Mouse (Mus musculus) right cerebral cortex, postnatal 36 days (tissue): ENCODE measurements at regions not wholly inside any gene's neighbourhood (a gene's known extent, or its start where the extent isn't known, plus 50 kb on each side); places are given as distances from the start of the nearest gene placed in this dataset.

Source experiments
- DNase-seq, 2 experiments: peaks; one replicate each; pipeline ENCODE4 v3.0.0; 2022; ENCODE audit warnings: low spot score in 2 of 2, mixed read lengths in 1 of 2

GRCm38 (mm10) chr13:59315811-59316210 lies 269.2 kb downstream of the Agtpbp1 start:
- DNase-seq, result no peak

GRCm38 (mm10) chr13:59314419-59314818 lies 270.6 kb downstream of the Agtpbp1 start:
- no peak for DNase-seq

GRCm38 (mm10) chr13:59313725-59314330 lies 271.2 kb downstream of the Agtpbp1 start:
- no peak for DNase-seq

- no peak for DNase-seq
These were observed 292.1 kb downstream of the Agtpbp1 start for GRCm38 (mm10) chr13:59292905-59293304.

- peak; percentile 24 to 45 for DNase-seq
These were observed 295.9 kb downstream of the Agtpbp1 start for GRCm38 (mm10) chr13:59289127-59289526.

GRCm38 (mm10) chr13:59281199-59281598 lies 303.8 kb downstream of the Agtpbp1 start:
- no peak for DNase-seq

- DNase-seq, result no peak
These were observed 305.9 kb downstream of the Agtpbp1 start for GRCm38 (mm10) chr13:59279136-59279535.

GRCm38 (mm10) chr13:59271661-59272060 lies 313.4 kb downstream of the Agtpbp1 start:
- DNase-seq, result no peak

GRCm38 (mm10) chr13:59266854-59267253 lies 318.2 kb downstream of the Agtpbp1 start:
- DNase-seq, result no peak

- no peak for DNase-seq
These were observed 320.9 kb downstream of the Agtpbp1 start for GRCm38 (mm10) chr13:59264126-59264525.

GRCm38 (mm10) chr13:59261924-59262323 lies 323.1 kb downstream of the Agtpbp1 start:
- no peak for DNase-seq

GRCm38 (mm10) chr13:59255798-59256435 lies 329.1 kb downstream of the Agtpbp1 start:
- no peak for DNase-seq

- DNase-seq, result no peak
These were observed 331.1 kb downstream of the Agtpbp1 start for GRCm38 (mm10) chr13:59253667-59254558.

GRCm38 (mm10) chr13:59251252-59252006 lies 333.6 kb downstream of the Agtpbp1 start:
- DNase-seq, result peak; percentile 72 to 87

- DNase-seq, result no peak
These were observed 336.6 kb downstream of the Agtpbp1 start for GRCm38 (mm10) chr13:59248411-59248810.

- DNase-seq, result no peak
These were observed 338.0 kb downstream of the Agtpbp1 start for GRCm38 (mm10) chr13:59246984-59247537.

- no peak for DNase-seq
These were observed 339.0 kb downstream of the Agtpbp1 start for GRCm38 (mm10) chr13:59246070-59246469.

- no peak for DNase-seq
These were observed 340.4 kb downstream of the Agtpbp1 start for GRCm38 (mm10) chr13:59244622-59245021.

- no peak for DNase-seq
These were observed 342.4 kb downstream of the Agtpbp1 start for GRCm38 (mm10) chr13:59242671-59243070.

- peak; percentile 69 to 78 for DNase-seq
These were observed 346.3 kb downstream of the Agtpbp1 start for GRCm38 (mm10) chr13:59238696-59239095.

- DNase-seq, result no peak
These were observed 349.2 kb downstream of the Agtpbp1 start for GRCm38 (mm10) chr13:59235836-59236235.
